Mouse (Mus musculus) spleen, adult 2 months (tissue): ENCODE data around the gene Tle2. TPM values are rescaled to one million over a fixed set of nuclear protein-coding genes. Genes with fewer than 3 reads are reported as not detected.

Source experiments
- DNase-seq, 2 experiments: peaks; one replicate each; pipeline versions ENCODE4 v3.0.0 to v3.0.0-alpha.2; 2012 to 2021; ENCODE audit warnings: low spot score in 2 of 2, low read depth in 1 of 2
- H3K27ac ChIP-seq: fragments of 200-500 bp; 2 replicates; pipeline ENCODE4 v1.5.1; 2012; ENCODE audit warnings: low read length, inconsistent platforms; ENCODE audit not compliant: insufficient read depth
- H3K27me3 ChIP-seq: fragments of 200-500 bp; 2 replicates; pipeline ENCODE4 v1.6.1; 2012; ENCODE audit warnings: mild to moderate bottlenecking, moderate library complexity, low read length, inconsistent platforms; ENCODE audit not compliant: control insufficient read depth, insufficient read depth
- H3K36me3 ChIP-seq: fragments of 200-500 bp; 2 replicates; pipeline ENCODE4 v1.6.1; 2012; ENCODE audit warnings: mild to moderate bottlenecking, low read length, inconsistent platforms; ENCODE audit not compliant: control insufficient read depth, insufficient read depth
- H3K4me1 ChIP-seq: fragments of 200-500 bp; 2 replicates; pipeline ENCODE4 v1.6.1; 2011; ENCODE audit warnings: inconsistent platforms; ENCODE audit not compliant: control insufficient read depth, insufficient read depth, insufficient read length
- H3K4me3 ChIP-seq: fragments of 200-500 bp; 2 replicates; pipeline ENCODE4 v1.5.1; 2011; ENCODE audit warnings: mild to moderate bottlenecking, inconsistent platforms; ENCODE audit not compliant: insufficient read depth, insufficient read length; ENCODE audit errors: extremely low read depth
- CTCF ChIP-seq: fragments of 200-500 bp; IDR thresholded peaks from 2 replicates; pipeline ENCODE4 v1.5.1; 2011; ENCODE audit warnings: mild to moderate bottlenecking, inconsistent platforms; ENCODE audit not compliant: insufficient read depth, insufficient read length, insufficient replicate concordance; ENCODE audit errors: extremely low read depth
- POLR2A ChIP-seq: fragments of 200-500 bp; IDR thresholded peaks from 2 replicates; pipeline ENCODE4 v1.6.1; 2011; ENCODE audit warnings: low read depth, low read length, inconsistent platforms
- WGBS: fragments of 180-500 bp; shearing (Covaris S2); methylation state at CpG from one replicate; pipeline ENCODE4 v1.1.7; 2018; 5-methylcytosine and 5-hydroxymethylcytosine counted together
- polyA plus RNA-seq: library from polyadenylated mRNA; depleted of rRNA; stranded (reverse); fragments of >200 nt; gene quantifications from 2 replicates; pipeline ENCODE4 v1.2.3, GENCODE M21; 2012

Tle2 gene
- polyA plus RNA-seq, 1 experiment = 49.9 TPM

DNA sequence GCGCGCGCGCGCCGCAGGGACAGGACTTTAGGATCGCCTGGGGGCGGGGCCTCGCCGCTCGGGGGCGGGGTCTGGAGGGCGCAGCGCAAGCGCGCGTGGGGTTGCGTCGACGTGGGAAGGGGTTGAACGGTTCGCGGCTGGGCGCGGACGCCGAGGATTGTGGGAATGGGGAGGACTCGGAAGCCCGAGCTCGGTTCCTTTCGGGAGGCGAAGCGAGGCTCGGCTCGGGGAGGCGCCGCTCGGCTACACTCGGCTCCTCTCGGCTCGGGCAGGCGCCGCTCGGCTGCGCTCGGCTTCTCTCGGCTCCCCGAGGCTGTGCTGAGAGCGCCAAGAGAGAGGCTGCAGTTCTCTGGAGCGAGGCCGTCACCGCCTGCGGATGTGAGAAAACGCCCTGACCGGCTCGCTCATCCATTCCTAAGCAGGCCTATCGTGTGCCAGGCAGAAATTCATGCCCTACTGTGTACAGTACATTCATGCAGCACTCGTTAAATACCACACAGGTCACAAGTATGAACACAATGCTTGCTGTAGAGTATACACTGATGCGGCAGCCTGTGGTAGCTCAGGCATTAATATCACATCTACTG is 29.1 kb upstream of the Tle2 start, which contains the start of gene Gna11:
Gene Gna11, minus strand, starts transcription at position 30 of the 587 bp plus-strand sequence.
- Histone ChIP-seq H3K4me3 (peak within 1 kb of the TSS; percentile 82), H3K36me3 (no peaks in the 10 kb centered on the region), H3K27ac (peak within 1 kb of the TSS; percentile 83), H3K27me3 (no peaks in the 10 kb centered on the region), H3K4me1 (peaks cover 14% of the 10 kb centered on the region; the same call in 1 of the 2 replicates)
- WGBS = 1% methylated on average over 58 of the region's 59 CpGs
- TF ChIP-seq CTCF (no peak), POLR2A (no peak)
- DNase-seq = peak; percentile 92 to 100

DNA sequence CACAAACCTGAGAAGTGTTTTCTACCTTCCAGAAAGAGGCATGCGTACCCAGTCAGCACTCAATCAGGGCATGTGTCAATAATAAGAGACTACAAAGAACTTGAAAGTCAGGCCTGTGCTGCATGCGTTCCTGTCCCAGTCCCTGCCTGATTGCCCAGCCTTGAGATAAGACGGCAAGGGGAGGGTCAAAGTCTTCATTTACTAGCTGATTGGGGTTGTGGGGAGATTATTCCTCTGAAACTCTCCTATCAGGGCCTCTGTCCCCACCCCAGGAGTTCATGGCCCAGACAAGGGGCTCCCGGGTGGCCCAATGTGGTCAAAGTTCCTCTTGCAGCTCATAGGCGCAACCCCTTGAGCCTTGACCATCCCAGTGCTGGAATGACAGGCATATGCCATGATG is 28.0 kb upstream of the Tle2 start:
- DNase-seq = no peak
- H3K27ac ChIP-seq = no peak overlapping the region
- 81% methylated on average over 5 of the region's 5 CpGs for WGBS
- H3K4me3 ChIP-seq = no peak overlapping the region
- no peak for TF ChIP-seq POLR2A
- no peak for TF ChIP-seq CTCF
- no peaks in the 10 kb centered on the region for H3K36me3 ChIP-seq
- H3K4me1 ChIP-seq = peaks cover 15% of the 10 kb centered on the region; the same call in 1 of the 2 replicates
- H3K27me3 ChIP-seq = no peaks in the 10 kb centered on the region

DNA sequence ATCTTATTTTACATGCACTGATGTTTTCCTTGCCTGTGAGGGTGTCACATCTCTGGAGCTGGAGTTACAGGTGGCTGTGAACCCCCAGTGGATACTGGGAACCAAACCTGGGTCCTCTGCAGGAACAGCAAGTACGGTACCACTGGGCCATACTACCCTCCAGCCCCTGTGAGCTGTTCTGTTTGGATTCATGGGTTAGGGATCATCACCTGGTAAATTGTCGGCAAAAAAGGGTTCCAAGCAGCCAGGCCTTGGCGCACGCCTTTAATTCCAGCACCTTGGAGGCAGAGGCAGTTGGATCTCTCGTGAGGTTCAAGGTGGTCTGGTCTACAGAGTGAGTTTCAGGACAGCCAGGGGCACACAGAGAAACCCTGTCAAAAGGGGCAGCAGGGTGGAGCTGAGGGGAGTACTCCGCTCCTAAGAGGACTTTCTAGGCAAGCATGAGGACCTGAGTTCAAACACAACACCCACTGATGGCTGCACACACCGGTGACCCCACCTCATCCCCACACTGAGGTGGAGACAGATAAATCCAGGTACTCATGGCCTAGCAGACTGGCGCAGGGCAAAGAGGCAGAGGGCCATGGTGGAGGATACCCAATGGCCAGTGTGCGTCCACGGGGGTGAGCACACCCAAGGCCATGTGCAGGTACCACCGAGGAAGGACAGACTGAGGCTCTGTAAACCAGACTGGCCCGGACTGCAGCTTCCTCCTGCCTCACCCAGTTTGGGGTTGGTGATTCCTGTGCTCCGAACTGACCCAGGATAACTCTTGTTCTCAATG is 27.4 kb upstream of the Tle2 start:
- H3K27ac ChIP-seq = no peak overlapping the region
- DNase-seq = no peak

GRCm38 (mm10) chr10:81548944-81549343 is 25.4 kb upstream of the Tle2 start:
- DNase-seq = no peak
- no peak overlapping the region for H3K4me3 ChIP-seq
- H3K36me3 ChIP-seq = no peaks in the 10 kb centered on the region
- 82% methylated on average over 5 of the region's 5 CpGs for WGBS
- H3K27ac ChIP-seq = no peak overlapping the region
- H3K27me3 ChIP-seq = no peaks in the 10 kb centered on the region
- no peak for TF ChIP-seq POLR2A
- no peak for TF ChIP-seq CTCF
- peaks cover 8% of the 10 kb centered on the region; the same call in 1 of the 2 replicates for H3K4me1 ChIP-seq

More for the DNA sequence above, 27.4 kb upstream of the Tle2 start:
- no peaks in the 10 kb centered on the region for H3K36me3 ChIP-seq
- no peak for TF ChIP-seq POLR2A
- no peak for TF ChIP-seq CTCF
- H3K4me3 ChIP-seq = no peak overlapping the region
- peaks cover 18% of the 10 kb centered on the region; the same call in 1 of the 2 replicates for H3K4me1 ChIP-seq
- H3K27me3 ChIP-seq = no peaks in the 10 kb centered on the region
- WGBS = 93% methylated on average over 13 of the region's 13 CpGs

- DNase-seq = peak in 1 of 2 experiments; percentile 75
These were observed 24.1 kb upstream of the Tle2 start for GRCm38 (mm10) chr10:81550257-81550656.

GRCm38 (mm10) chr10:81551597-81552102 is 22.7 kb upstream of the Tle2 start:
- Histone ChIP-seq H3K36me3 (no peaks in the 10 kb centered on the region), H3K27me3 (no peaks in the 10 kb centered on the region), H3K4me3 (no peak overlapping the region), H3K4me1 (peaks cover 8% of the 10 kb centered on the region; the same call in 1 of the 2 replicates), H3K27ac (peak overlapping the region; percentile 6; the same call in 1 of the 2 replicates)
- TF ChIP-seq CTCF (peak; percentile 79; the same call in 1 of the 2 replicates), POLR2A (no peak)
- peak; percentile 79 to 85 for DNase-seq
- WGBS = 2% methylated on average over 12 of the region's 12 CpGs

More at GRCm38 (mm10) chr10:81550257-81550656, 24.1 kb upstream of the Tle2 start:
- Histone ChIP-seq H3K27me3 (no peaks in the 10 kb centered on the region), H3K27ac (no peak overlapping the region), H3K4me1 (peaks cover 8% of the 10 kb centered on the region; the same call in 1 of the 2 replicates), H3K36me3 (no peaks in the 10 kb centered on the region), H3K4me3 (no peak overlapping the region)
- 14% methylated on average over 7 of the region's 7 CpGs for WGBS
- TF ChIP-seq POLR2A = no peak
- TF ChIP-seq CTCF = peak; percentile 88; the same call in 1 of the 2 replicates
